7 mouse cellular contexts compared by ENCODE assay signal in the genomic region with DNA sequence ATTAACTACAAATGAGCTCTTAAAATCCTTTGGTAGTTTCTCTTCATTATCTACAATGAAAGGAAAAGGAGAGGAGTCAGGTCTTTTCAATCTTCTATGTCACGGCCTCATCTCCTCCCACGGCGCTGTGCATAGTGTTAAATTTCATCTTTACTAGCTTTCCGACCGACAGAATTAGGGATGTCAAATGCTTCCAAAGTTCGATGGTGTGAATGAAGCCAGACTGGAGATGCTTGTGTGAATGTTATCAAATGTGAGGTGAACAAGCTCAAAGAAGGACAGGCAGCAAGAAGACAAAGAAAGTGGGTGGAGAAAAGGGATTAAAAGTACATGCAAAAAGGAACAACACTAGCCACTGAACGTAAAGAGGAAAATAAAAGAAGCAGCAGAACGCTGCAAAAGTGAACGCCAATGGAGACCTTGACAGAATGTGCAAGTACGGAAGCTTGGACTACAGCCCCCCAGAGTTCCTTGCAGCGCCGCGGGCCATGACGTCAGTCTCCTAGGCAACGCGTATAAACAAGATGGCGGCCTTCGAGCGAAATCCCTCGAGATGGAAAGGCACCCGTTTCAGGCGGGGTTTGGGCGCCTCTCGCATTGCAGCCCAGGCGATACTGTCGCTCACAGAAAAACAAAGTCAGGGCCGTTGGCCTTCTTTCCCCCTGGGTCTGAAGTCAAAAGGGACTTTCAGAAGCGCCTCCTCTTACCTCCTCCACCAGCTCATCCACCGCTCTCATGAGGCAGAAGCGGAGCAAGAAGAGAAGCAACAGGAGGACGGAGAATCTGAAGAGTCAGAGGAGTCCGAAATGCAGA. TPM values are rescaled to one million over a fixed set of nuclear protein-coding genes. Genes with fewer than 3 reads are reported as not detected.
DNase-seq lines count a peak whose midpoint lies in the region; ATAC-seq and TF ChIP-seq lines count a peak whose summit lies in the region.

A gene (plus strand): TSS at position 516 of the 813 bp plus-strand sequence.

- ATAC-seq in limb, embryonic 12.5 days (ENCODE audit: insufficient number of reproducible peaks, insufficient read depth, low FRiP score, low TSS enrichment, low read depth): peak; percentile 86
- ATAC-seq in midbrain, embryonic 15.5 days (replicated peaks): peak; percentile 97

- no peak within 1 kb of the TSS for H3K27ac ChIP-seq in kidney, adult 2 months (ENCODE audit: insufficient read depth, low read depth, low read length)
- no peak within 1 kb of the TSS for H3K27ac ChIP-seq in limb, embryonic 12.5 days
- peak within 1 kb of the TSS; percentile 79 for H3K27ac ChIP-seq in midbrain, embryonic 15.5 days
- H3K27ac ChIP-seq in spleen, adult 2 months (ENCODE audit: insufficient read depth, low read length): no peak within 1 kb of the TSS

- WGBS in kidney, adult 2 months: 3% methylated on average over 32 of the region's 32 CpGs
- WGBS in limb, embryonic 12.5 days: 5% methylated on average over 32 of the region's 32 CpGs
- WGBS in midbrain, embryonic 15.5 days: 2% methylated on average over 32 of the region's 32 CpGs
- WGBS in spleen, adult 2 months: 7% methylated on average over 31 of the region's 32 CpGs

- no peaks in the 10 kb centered on the region for H3K9me3 ChIP-seq in limb, embryonic 12.5 days
- H3K9me3 ChIP-seq in midbrain, embryonic 15.5 days: no peaks in the 10 kb centered on the region

- no peaks in the 10 kb centered on the region; the same call in 1 of the 2 replicates for H3K4me1 ChIP-seq in kidney, adult 2 months (ENCODE audit: control insufficient read depth, insufficient read depth, low read length)
- H3K4me1 ChIP-seq in limb, embryonic 12.5 days (replicated peaks): peaks cover 7% of the 10 kb centered on the region; the same call in 1 of the 2 replicates
- H3K4me1 ChIP-seq in midbrain, embryonic 15.5 days: peaks cover 16% of the 10 kb centered on the region
- no peaks in the 10 kb centered on the region for H3K4me1 ChIP-seq in spleen, adult 2 months (ENCODE audit: control insufficient read depth, insufficient read depth, insufficient read length)

- no peak for TF ChIP-seq POLR2A in kidney, adult 2 months (IDR thresholded peaks at IDR 0.05; ENCODE audit: low read depth, low read length)
- TF ChIP-seq POLR2A in spleen, adult 2 months (IDR thresholded peaks at IDR 0.05; ENCODE audit: low read depth, low read length): no peak; the same call in 1 of the 2 replicates

- no peak for TF ChIP-seq CTCF in kidney, adult 2 months (conservative IDR thresholded peaks at IDR 0.05; ENCODE audit: insufficient read depth, insufficient read length, low read depth, low read length)
- TF ChIP-seq CTCF in spleen, adult 2 months (IDR thresholded peaks at IDR 0.05; ENCODE audit: extremely low read depth, insufficient read depth, insufficient read length, insufficient replicate concordance): no peak

- peak; percentile 90 for DNase-seq in adrenal gland, postnatal 10 days
- peak; percentile 86 for DNase-seq in embryo, embryonic 9.5 days (ENCODE audit: extremely low spot score)
- DNase-seq in heart, adult 18-20 months: peak; percentile 86 to 89
- DNase-seq in kidney, adult 2 months: peak; percentile 90
- DNase-seq in spleen, adult 2 months (ENCODE audit: low read depth in 1 of 2, low spot score in 2 of 2): peak; percentile 73 to 80

- peak within 1 kb of the TSS; percentile 57 for H3K9ac ChIP-seq in limb, embryonic 12.5 days (replicated peaks)
- H3K9ac ChIP-seq in midbrain, embryonic 15.5 days: peak within 1 kb of the TSS; percentile 50

- peak within 1 kb of the TSS; percentile 86 for H3K4me2 ChIP-seq in limb, embryonic 12.5 days
- H3K4me2 ChIP-seq in midbrain, embryonic 15.5 days: peak within 1 kb of the TSS; percentile 88

- H3K36me3 ChIP-seq in kidney, adult 2 months (ENCODE audit: control insufficient read depth, insufficient read depth, low read length): no peaks in the 10 kb centered on the region
- no peaks in the 10 kb centered on the region for H3K36me3 ChIP-seq in limb, embryonic 12.5 days
- no peaks in the 10 kb centered on the region for H3K36me3 ChIP-seq in midbrain, embryonic 15.5 days (replicated peaks)
- no peaks in the 10 kb centered on the region for H3K36me3 ChIP-seq in spleen, adult 2 months (ENCODE audit: control insufficient read depth, insufficient read depth, low read length)

- no peaks in the 10 kb centered on the region for H3K27me3 ChIP-seq in kidney, adult 2 months (replicated peaks; ENCODE audit: control insufficient read depth, insufficient read depth, low read length)
- peaks cover 8% of the 10 kb centered on the region for H3K27me3 ChIP-seq in limb, embryonic 12.5 days
- H3K27me3 ChIP-seq in midbrain, embryonic 15.5 days (replicated peaks): no peaks in the 10 kb centered on the region; the same call in 1 of the 2 replicates
- H3K27me3 ChIP-seq in spleen, adult 2 months (ENCODE audit: control insufficient read depth, insufficient read depth, low read length): no peaks in the 10 kb centered on the region

- H3K4me3 ChIP-seq in kidney, adult 2 months (ENCODE audit: insufficient read depth, low read depth, low read length): peak within 1 kb of the TSS; percentile 75
- H3K4me3 ChIP-seq in limb, embryonic 12.5 days (replicated peaks): peak within 1 kb of the TSS; percentile 68
- peak within 1 kb of the TSS; percentile 64 for H3K4me3 ChIP-seq in midbrain, embryonic 15.5 days
- peak within 1 kb of the TSS; percentile 66 for H3K4me3 ChIP-seq in spleen, adult 2 months (ENCODE audit: extremely low read depth, insufficient read depth, insufficient read length)

RNA-seq across cellular contexts. Expression of the gene that starts here (rescaled TPM):
- total RNA-seq in adrenal gland, postnatal 10 days (2021): under 1 TPM; 0.45 to 0.76 TPM
- under 1 TPM in 1 of 2 experiments, not detected in 1; 0.05 TPM for total RNA-seq in heart, adult 18-20 months (2021)
- 0.24 and 0.27 TPM in 2 replicates for polyA plus RNA-seq in kidney, adult 2 months (2012; rRNA removed)
- polyA plus RNA-seq in limb, embryonic 12.5 days (2016; fragmentation: Nextera tagmentation; extraction: Ambion mirVana): 0.78 and 1.1 TPM in 2 replicates
- polyA plus RNA-seq in midbrain, embryonic 15.5 days (2015; fragmentation: Nextera tagmentation; extraction: Ambion mirVana): 0.54 and 0.96 TPM in 2 replicates
- polyA plus RNA-seq in spleen, adult 2 months (2012; rRNA removed): 0.01 TPM in 1 of 2 replicates, not detected in the other

Comparison
In these comparisons a context has a peak if more than half of its experiments do, and no peak if none do; other contexts are left out.
1. Peak in DNase-seq in adrenal gland, postnatal 10 days; RNA of the gene not detected or under 1 TPM.
2. Peak in DNase-seq in heart, adult 18-20 months; RNA of the gene not detected or under 1 TPM.
3. Peak in DNase-seq and H3K4me3 ChIP-seq in kidney, adult 2 months; RNA of the gene not detected or under 1 TPM.
4. Peak in ATAC-seq, H3K4me3 ChIP-seq, H3K27ac ChIP-seq, H3K9ac ChIP-seq and H3K4me2 ChIP-seq in midbrain, embryonic 15.5 days; RNA of the gene not detected or under 1 TPM.
5. Peak in DNase-seq and H3K4me3 ChIP-seq in spleen, adult 2 months; RNA of the gene not detected or under 1 TPM.